Mouse (Mus musculus) monocyte, adult 2 months (primary cell): ENCODE data around the gene Kcnab3.

Source experiments
- DNase-seq, 2 experiments: peaks; one replicate each; pipeline ENCODE4 v3.0.0; 2022; ENCODE audit warnings: low spot score in 2 of 2, low read depth in 1 of 2

The Kcnab3 gene

DNA sequence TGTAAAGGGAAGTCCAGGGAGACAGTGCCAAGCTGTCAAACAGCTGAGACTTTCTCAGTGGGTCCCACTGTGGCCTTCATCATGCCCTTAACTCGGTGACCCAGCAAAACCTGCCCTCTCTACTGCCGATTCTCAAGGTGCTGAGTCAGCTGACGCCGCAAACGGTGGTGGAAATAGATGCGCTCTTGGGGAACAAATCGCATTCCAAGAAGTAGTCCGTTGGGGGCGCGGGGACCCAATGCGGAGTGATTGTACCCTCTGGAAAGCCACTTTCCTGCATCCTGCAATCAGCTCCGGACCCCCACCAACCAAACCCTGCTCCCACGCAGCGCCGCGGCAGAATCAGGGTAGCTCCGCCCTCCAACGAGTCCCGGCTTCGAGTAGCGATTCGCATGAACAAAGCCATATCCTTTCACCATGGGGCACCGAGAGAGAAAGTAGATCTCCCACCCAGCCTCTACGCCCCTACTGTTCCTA, 5.9 kb downstream of the Kcnab3 start:
- peak in 1 of 2 experiments; percentile 27 for DNase-seq

- DNase-seq = no peak
These were observed 6.7 kb downstream of the Kcnab3 start for GRCm38 (mm10) chr11:69332713-69333253.

DNA sequence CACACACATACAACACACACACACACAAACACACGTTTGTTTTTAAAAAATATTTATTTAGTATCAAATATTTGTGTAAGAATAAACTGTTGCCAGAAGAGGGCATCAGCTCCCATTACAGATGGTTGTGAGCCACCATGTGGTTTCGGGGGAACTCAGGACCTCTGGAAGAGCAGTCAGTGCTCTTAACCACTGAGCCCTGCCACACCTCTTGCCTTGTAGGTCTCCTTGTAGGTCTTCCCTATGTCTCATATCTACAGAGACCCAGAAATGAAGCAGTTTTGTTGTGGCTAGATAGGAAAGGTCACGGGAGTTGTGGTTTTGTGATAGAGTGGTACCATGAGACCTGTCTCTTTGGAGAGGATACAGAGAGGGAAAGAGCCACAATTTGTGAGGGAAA, 7.9 kb downstream of the Kcnab3 start:
- no peak for DNase-seq

GRCm38 (mm10) chr11:69334796-69335195, 8.7 kb downstream of the Kcnab3 start:
- no peak for DNase-seq

- DNase-seq = peak in 1 of 2 experiments; percentile 46
These were observed 14.4 kb downstream of the Kcnab3 start, which contains the start of gene Rnf227 for GRCm38 (mm10) chr11:69340161-69341131. Gene Rnf227 (plus strand): TSS chr11:69340461.

GRCm38 (mm10) chr11:69346441-69346840, 20.4 kb downstream of the Kcnab3 start:
- no peak for DNase-seq

DNA sequence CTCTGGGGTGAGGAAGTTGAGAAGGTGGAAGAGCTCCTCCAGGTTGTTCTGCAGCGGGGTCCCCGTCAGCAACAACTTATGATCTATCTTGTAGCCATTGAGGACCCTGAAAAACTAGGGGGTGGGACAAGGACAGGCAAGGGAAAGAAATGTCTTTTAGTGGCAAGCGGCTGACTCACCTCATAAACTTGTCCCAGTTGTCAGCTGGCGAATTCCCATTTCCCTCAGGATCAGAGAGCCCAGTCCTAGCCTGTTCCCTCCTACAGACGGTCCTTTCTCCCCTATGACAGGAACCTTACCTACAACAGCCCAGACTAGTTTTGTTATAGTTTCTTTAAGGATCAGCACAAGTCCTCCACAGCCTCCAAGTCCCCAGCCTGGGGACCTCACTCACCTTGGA, 30.5 kb downstream of the Kcnab3 start:
- DNase-seq = no peak

- DNase-seq = no peak
These were observed 31.6 kb downstream of the Kcnab3 start for GRCm38 (mm10) chr11:69357690-69358089.

DNA sequence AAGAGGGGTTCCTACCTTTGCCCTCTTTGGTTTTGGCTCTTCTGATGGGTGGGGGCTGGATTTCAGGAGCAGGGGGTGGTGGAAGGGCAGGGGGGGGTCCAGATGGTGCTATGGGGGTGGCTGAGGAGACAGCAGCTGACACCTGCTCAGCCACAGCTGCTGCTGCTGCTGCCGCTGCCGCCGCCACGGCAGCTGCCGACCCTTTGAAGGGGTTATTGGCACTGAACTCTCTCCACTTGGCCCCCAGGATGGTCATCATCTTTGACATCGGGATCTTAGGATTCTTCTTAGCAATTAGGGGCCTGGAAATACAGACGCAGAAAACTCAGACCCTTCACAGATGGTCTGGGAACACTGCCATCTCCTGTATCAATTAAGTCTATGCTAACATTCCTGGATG, 36.0 kb downstream of the Kcnab3 start:
- no peak for DNase-seq

- DNase-seq = no peak
These were observed 36.4 kb downstream of the Kcnab3 start for GRCm38 (mm10) chr11:69362479-69362878.

- no peak for DNase-seq
These were observed 38.3 kb downstream of the Kcnab3 start for GRCm38 (mm10) chr11:69364376-69364775.

DNA sequence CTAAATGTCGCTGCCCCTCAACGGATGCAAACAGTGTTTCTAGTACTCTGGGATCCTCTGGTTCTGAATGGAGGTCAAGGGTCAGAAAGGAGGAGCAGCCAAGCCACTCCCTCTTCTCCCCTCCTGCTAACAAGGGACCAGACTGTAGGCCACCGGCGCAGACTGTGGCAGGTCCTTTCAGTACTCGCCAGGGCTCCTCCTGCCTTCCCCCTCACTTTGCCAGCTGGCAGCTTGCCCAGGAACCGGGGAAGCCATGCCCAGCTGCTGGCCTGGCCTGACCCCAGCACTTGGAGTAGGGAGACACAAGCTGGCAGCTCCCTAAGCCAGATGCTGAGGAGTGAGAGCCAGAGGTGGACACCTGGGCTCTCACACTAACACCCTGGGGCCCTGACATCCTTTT, 38.9 kb downstream of the Kcnab3 start:
- DNase-seq = peak in 1 of 2 experiments; percentile 23

GRCm38 (mm10) chr11:69365722-69366121, 39.7 kb downstream of the Kcnab3 start:
- no peak for DNase-seq

DNA sequence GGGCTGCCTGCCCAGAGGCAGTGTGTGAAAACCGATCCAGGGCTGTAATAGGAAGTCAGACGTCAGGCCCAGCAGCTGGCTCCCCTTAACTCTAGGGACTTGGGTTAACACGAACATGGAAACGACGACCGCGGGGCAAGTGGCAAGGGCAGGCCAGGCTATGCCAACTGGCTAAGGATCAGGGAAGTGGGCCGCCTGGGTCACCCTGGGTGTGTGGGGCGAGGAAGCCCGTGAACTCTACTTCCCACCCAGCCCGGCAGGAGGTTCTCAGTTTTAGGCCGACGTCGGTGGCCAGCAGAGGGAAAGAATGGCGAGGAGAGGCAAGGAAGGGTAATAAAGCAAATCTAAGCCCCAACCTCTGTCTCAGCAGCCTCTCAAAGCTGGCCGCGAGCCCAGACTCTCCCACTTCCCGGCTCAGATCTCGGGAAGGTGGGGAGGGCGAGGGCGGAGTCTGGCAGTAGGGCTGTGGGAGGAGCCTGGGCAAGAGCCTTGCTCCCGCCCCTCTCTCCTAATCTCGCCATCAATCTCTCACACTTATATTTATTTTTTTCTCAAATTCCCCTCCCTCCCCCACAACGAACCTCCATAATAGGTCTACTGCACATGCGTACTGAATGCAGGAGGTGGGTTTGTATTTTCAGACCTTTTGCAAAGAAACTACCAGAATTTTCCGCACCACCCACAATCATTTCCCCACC, 40.2 kb downstream of the Kcnab3 start:
- DNase-seq = peak; percentile 52 to 72

DNA sequence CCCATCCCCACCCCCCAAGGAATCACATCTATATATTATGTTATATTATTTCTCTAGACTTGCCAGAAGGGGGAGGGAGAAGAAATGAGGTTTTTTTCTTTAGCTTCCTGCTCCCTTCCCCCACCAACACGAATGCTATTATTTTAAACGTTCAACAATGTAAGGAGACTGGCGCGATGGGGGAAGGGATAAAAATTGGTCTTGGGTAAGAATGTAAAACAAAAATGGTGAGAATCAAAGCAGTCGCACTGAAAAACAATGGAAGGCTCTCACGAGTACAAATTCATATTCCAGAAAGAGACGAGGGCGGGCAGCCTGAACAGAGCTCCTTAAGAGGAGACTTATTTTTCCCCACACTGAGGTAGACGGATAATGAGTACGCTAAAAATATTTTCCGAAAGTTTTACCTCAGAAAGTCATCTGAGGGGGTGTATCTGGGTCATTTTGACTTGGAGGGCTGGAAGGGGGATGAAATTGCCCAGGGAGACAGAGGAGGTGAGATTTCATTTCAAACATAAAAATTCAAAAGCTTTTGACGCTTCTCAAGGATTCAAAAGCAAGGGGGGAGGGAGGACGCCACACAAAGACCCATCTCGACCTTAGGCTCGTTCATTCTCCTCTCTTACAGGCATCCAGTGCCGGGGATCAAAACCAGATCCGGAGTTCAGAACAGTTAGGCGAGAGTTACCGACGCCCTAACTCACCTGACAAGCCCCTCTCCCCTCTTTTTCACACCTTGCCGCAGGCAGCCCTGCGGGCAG, 41.0 kb downstream of the Kcnab3 start:
- DNase-seq = no peak

GRCm38 (mm10) chr11:69367616-69368355, 41.7 kb downstream of the Kcnab3 start:
- DNase-seq = peak in 1 of 2 experiments; percentile 6

DNA sequence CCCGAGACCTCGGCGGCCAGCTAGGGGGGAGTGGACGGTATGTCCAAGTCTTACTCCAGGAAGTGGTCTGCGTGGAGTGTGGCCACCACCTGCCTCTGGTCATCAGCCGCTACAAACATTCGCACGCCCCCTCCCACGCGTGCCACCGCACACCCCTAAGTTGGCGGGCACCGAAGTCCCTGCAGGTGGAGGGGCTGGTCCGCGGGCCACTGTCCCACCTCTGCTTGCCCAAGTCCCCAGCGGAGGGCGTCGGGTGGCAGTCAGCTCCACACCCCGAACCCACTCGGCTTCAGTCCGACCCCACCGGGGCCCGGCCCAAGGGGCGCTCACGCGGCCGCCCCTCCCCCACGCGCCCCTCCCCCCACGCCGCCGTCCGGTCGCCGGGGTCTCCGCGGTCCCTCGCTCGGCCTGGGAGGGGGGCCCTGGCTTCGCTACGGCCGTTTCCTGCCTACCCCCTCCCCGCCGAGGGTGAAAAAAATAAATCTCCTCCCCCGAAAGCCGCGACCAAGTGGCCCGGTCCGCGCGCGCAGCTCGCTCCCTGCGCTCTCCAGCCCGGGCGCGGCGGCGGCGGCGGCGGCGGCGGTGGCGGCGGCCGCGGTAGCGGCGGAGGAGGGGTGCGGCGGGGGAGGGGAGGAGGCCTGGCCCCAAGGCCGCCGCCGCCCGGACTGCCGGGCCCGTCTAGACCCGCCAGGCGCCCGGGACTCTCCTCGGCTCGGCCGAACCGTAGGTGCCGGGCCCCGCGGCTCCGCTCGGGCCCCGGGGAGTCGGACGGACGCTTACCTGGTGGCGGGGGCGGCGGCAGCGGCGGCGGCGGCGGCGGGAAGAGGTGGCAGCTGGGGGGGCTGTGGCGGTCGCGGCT, 42.5 kb downstream of the Kcnab3 start:
- peak in 1 of 2 experiments; percentile 4 for DNase-seq

- no peak for DNase-seq
These were observed 43.3 kb downstream of the Kcnab3 start, which contains the start of gene Chd3 for GRCm38 (mm10) chr11:69369215-69369989. Gene Chd3 (minus strand): TSS chr11:69369406.
